Mouse (Mus musculus) limb, embryonic 14.5 days (tissue): ENCODE measurements around the gene Cul4a. TPM values are rescaled to one million over a fixed set of nuclear protein-coding genes. Genes with fewer than 3 reads are reported as not detected.

Experiments used
- ATAC-seq: fragments of 200-750 bp; cut with Nextera tagmentation; 2 replicates; pipeline ENCODE4 v1.8.0; 2017; ENCODE audit warnings: low read depth, moderate number of reproducible peaks, moderate TSS enrichment; ENCODE audit not compliant: low FRiP score
- DNase-seq: peaks from one replicate; pipeline ENCODE4 v3.0.0-alpha.2; 2015; ENCODE audit warnings: low spot score
- H3K27ac ChIP-seq: fragments of 300-500 bp; sonication (generic); replicated peaks from 2 replicates; pipeline ENCODE4 v1.5.1; 2014; ENCODE audit warnings: low read depth, mild to moderate bottlenecking, low read length, moderate library complexity, mixed read lengths
- H3K27me3 ChIP-seq: fragments of 300-500 bp; sonication (generic); 2 replicates; pipeline ENCODE4 v1.6.1; 2014; ENCODE audit warnings: low read length, mixed read lengths; ENCODE audit not compliant: control insufficient read depth, insufficient read depth
- H3K36me3 ChIP-seq: fragments of 300-500 bp; sonication (generic); 2 replicates; pipeline ENCODE4 v1.6.1; 2014; ENCODE audit warnings: mild to moderate bottlenecking, low read length, moderate library complexity, mixed read lengths; ENCODE audit not compliant: control insufficient read depth, insufficient read depth
- H3K4me1 ChIP-seq: fragments of 300-500 bp; sonication (generic); 2 replicates; pipeline ENCODE4 v1.6.1; 2014; ENCODE audit warnings: antibody characterized with exemption, low read length, mixed read lengths; ENCODE audit not compliant: control insufficient read depth, insufficient read depth
- H3K4me2 ChIP-seq: fragments of 300-500 bp; sonication (generic); replicated peaks from 2 replicates; pipeline ENCODE4 v1.6.1; 2014; ENCODE audit warnings: low read depth, mild to moderate bottlenecking, low read length, moderate library complexity; ENCODE audit not compliant: severe bottlenecking
- H3K4me3 ChIP-seq: fragments of 300-500 bp; sonication (generic); replicated peaks from 2 replicates; pipeline ENCODE4 v1.5.1; 2014; ENCODE audit warnings: low read length
- H3K9ac ChIP-seq: fragments of 300-500 bp; sonication (generic); 2 replicates; pipeline ENCODE4 v1.6.1; 2014; ENCODE audit warnings: mild to moderate bottlenecking, low read depth, low read length, moderate library complexity; ENCODE audit not compliant: severe bottlenecking
- H3K9me3 ChIP-seq: fragments of 300-500 bp; sonication (generic); 2 replicates; pipeline ENCODE4 v1.6.1; 2016; ENCODE audit warnings: low read length; ENCODE audit not compliant: control insufficient read depth
- POLR2A ChIP-seq: fragments of 200-500 bp; IDR thresholded peaks from 2 replicates; pipeline ENCODE4 v1.8.0; 2012; ENCODE audit warnings: inconsistent platforms, mild to moderate bottlenecking, moderate library complexity, borderline replicate concordance; ENCODE audit not compliant: insufficient read depth, insufficient read length; ENCODE audit errors: extremely low read depth
- WGBS: fragments of 180-500 bp; shearing (Covaris S2); extraction: QIAGEN DNeasy Blood & Tissue Kit; methylation state at CpG from one replicate; pipeline ENCODE4 v1.1.7; 2014; 5-methylcytosine and 5-hydroxymethylcytosine counted together
- polyA plus RNA-seq, 2 experiments: library from polyadenylated mRNA; depleted of rRNA in 1 of 2; stranded (reverse) in 1 of 2; unstranded in 1 of 2; fragments of >200 nt; fragmentation: Nextera tagmentation in 1 of 2; extraction: Ambion mirVana in 1 of 2; gene quantifications; 2 replicates each; pipeline versions ENCODE4 v1.2.1 to v1.2.3; 2012 to 2014

Cul4a gene
- polyA plus RNA-seq, 2 experiments = 81.6 to 110 TPM

DNA sequence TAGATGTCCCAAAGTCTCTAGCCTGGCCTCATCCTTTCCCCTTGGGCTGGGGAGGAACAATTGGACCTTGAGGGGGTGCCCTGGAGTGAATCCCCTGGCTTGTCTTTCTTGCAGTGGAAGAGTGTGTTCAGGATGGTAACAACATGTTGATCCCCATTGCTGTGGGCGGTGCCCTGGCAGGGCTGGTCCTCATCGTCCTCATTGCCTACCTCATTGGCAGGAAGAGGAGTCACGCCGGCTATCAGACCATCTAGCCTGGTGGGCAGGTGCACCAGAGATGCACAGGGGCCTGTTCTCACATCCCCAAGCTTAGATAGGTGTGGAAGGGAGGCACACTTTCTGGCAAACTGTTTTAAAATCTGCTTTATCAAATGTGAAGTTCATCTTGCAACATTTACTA lies 68.9 kb downstream of the Cul4a start:
- WGBS = 94% methylated on average over 4 of the region's 4 CpGs
- Histone ChIP-seq H3K27ac (no peak overlapping the region), H3K36me3 (peaks cover 86% of the 10 kb centered on the region), H3K4me3 (no peak overlapping the region), H3K27me3 (no peaks in the 10 kb centered on the region), H3K9ac (no peak overlapping the region), H3K9me3 (no peaks in the 10 kb centered on the region), H3K4me1 (no peaks in the 10 kb centered on the region), H3K4me2 (no peak overlapping the region)
- no peak for ATAC-seq
- TF ChIP-seq POLR2A = no peak
- no peak for DNase-seq

DNA sequence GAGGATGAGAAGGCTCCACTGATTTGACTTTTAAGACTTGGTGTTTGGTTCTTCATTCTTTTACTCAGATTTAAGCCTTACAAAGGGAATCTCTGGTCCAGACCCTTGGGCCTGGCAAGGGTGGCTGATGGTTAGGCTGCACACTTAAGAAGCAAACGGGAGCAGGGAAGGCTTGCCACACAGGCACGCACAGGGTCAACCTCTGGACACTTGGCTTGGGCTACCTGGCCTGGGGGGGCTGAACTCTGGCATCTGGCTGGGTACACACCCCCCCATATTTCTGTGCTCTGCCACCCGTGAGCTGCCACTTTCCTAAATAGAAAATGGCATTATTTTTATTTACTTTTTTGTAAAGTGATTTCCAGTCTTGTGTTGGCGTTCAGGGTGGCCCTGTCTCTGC lies 69.4 kb downstream of the Cul4a start:
- no peak for TF ChIP-seq POLR2A
- Histone ChIP-seq H3K4me1 (no peaks in the 10 kb centered on the region), H3K4me2 (no peak overlapping the region), H3K27ac (no peak overlapping the region), H3K9me3 (no peaks in the 10 kb centered on the region), H3K4me3 (no peak overlapping the region), H3K36me3 (peaks cover 82% of the 10 kb centered on the region), H3K27me3 (no peaks in the 10 kb centered on the region), H3K9ac (no peak overlapping the region)
- 85% methylated on average over 4 of the region's 4 CpGs for WGBS
- no peak for ATAC-seq
- no peak for DNase-seq

DNA sequence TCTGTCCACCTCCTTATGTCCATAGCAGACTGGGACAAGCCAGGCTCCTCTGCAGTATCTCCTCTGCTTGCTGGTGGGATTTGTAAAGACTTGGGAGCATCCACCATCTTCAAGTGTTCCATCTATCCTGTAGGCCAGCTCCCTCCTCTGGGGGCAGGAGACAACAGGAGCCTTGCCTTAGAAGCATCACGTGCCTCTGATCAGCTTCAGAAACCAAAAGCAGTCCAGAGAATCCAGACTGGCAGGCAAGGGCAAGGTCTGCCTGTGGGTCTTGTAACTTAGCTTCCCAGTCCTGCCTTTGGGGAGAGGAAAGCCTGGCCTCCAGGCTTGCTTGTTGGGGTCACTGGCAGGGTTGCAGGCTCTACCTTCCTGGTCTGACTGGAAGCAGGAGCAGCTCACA lies 70.2 kb downstream of the Cul4a start:
- no peak for TF ChIP-seq POLR2A
- H3K4me1 ChIP-seq = no peaks in the 10 kb centered on the region
- no peak for DNase-seq
- no peak overlapping the region for H3K4me2 ChIP-seq
- WGBS = 94% methylated on average over 1 of the region's 1 CpGs
- no peaks in the 10 kb centered on the region for H3K9me3 ChIP-seq
- no peak overlapping the region for H3K4me3 ChIP-seq
- H3K36me3 ChIP-seq = peaks cover 75% of the 10 kb centered on the region
- ATAC-seq = no peak
- no peaks in the 10 kb centered on the region for H3K27me3 ChIP-seq
- H3K9ac ChIP-seq = no peak overlapping the region
- H3K27ac ChIP-seq = no peak overlapping the region

DNA sequence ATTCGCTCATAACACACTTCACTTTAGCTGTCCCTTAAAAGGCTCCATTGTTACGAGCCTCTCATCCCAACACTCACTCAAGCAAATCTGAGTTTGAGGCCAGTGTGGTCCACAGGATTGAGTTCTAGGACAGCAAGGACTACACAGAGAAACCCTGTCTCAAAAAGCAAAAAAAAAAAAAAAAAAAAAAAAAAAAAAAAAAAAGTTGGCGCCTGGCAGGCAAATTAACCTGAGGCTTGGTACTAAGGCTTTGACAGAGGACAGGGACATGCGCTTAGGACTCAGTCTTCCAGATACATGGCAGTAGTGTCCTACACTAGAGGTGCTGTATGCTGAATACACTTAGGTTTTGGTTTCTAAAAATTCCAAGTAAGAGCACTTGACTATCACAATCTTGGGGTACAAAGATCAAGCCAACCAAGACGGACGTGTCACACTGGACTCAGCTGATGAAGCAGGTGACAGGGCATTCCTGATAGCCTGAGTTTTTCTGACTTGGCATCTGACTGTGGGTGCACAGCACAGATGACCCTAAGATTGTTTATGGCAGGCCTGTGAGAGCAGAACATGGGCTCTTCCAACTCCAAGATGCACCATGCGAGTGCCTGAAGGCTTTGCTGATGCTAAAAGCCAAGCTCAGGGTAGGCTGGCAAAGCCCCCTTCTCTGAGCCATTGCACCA lies 71.9 kb downstream of the Cul4a start:
- DNase-seq (no peak), ATAC-seq (no peak)
- Histone ChIP-seq H3K9ac (no peak overlapping the region), H3K27me3 (no peaks in the 10 kb centered on the region), H3K27ac (no peak overlapping the region), H3K4me2 (no peak overlapping the region), H3K4me1 (no peaks in the 10 kb centered on the region), H3K4me3 (no peak overlapping the region), H3K36me3 (peaks cover 62% of the 10 kb centered on the region), H3K9me3 (no peaks in the 10 kb centered on the region)
- no peak for TF ChIP-seq POLR2A
- WGBS = 92% methylated on average over 7 of the region's 7 CpGs

DNA sequence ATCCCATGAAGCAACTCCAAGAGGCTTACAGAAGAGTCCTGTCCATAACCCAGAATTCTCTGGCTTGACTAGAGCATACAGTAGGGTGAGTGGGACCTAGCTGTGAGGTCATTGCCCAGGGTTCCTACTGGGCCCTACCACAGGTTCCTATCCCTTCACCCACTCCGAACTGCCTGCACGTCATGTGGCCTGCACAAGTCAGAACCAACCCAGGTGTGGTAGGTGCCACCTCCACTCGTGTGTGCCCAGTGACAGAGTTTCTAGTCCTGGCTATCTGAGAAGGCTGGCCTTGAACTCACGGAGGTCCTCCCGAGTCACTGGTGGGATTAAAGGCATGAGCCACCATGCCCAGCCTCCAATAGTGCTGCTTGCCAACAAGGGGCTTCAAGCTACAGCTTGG lies 72.7 kb downstream of the Cul4a start:
- no peak overlapping the region for H3K4me3 ChIP-seq
- H3K36me3 ChIP-seq = peaks cover 53% of the 10 kb centered on the region
- TF ChIP-seq POLR2A = no peak
- no peaks in the 10 kb centered on the region for H3K27me3 ChIP-seq
- no peaks in the 10 kb centered on the region for H3K4me1 ChIP-seq
- ATAC-seq (no peak), DNase-seq (no peak)
- H3K4me2 ChIP-seq = no peak overlapping the region
- no peak overlapping the region for H3K9ac ChIP-seq
- 96% methylated on average over 5 of the region's 5 CpGs for WGBS
- H3K9me3 ChIP-seq = no peaks in the 10 kb centered on the region
- no peak overlapping the region for H3K27ac ChIP-seq
